Mouse (Mus musculus) CH12.LX (cell line): ENCODE data around the gene Henmt1. TPM values are rescaled to one million over a fixed set of nuclear protein-coding genes. Genes with fewer than 3 reads are reported as not detected.

Source experiments
- DNase-seq: peaks from one replicate; pipeline ENCODE4 v3.0.0-alpha.2; 2013; ENCODE audit errors: extremely low read depth
- H3K27ac ChIP-seq: 2 replicates; pipeline ENCODE4 v1.5.1; 2012; ENCODE audit warnings: low read depth, mild to moderate bottlenecking, control low read depth, moderate library complexity; ENCODE audit not compliant: insufficient read depth
- H3K27me3 ChIP-seq: replicated peaks from 2 replicates; pipeline ENCODE3; 2012; ENCODE audit warnings: inconsistent platforms
- H3K36me3 ChIP-seq, 2 experiments: replicated peaks in 1 of 2; 2 replicates each; pipeline versions ENCODE3 to v1.6.1; 2012; ENCODE audit warnings: inconsistent platforms in 1 of 2, low read length in 1 of 2, mild to moderate bottlenecking in 1 of 2, mixed read lengths in 1 of 2, moderate library complexity in 1 of 2; ENCODE audit not compliant: control insufficient read depth in 1 of 2, insufficient read depth in 1 of 2
- H3K4me1 ChIP-seq, 2 experiments: 2 replicates each; pipeline ENCODE4 v1.6.1; 2012; ENCODE audit warnings: inconsistent platforms in 1 of 2, moderate library complexity in 1 of 2; ENCODE audit not compliant: insufficient read depth in 2 of 2, control insufficient read depth in 1 of 2
- H3K4me2 ChIP-seq: 2 replicates; pipeline ENCODE4 v1.6.1; 2012; ENCODE audit warnings: low read depth, mild to moderate bottlenecking, control low read depth; ENCODE audit not compliant: poor library complexity, insufficient read depth, severe bottlenecking
- H3K4me3 ChIP-seq, 3 experiments: fragments of 150-350 bp in 1 of 3; sonication (generic) in 1 of 3; replicated peaks in 1 of 3; 2 replicates each; pipeline versions ENCODE3 to v1.5.1; 2011 to 2012; ENCODE audit warnings: low read depth in 2 of 3, low read length in 2 of 3, mild to moderate bottlenecking in 2 of 3, moderate library complexity in 2 of 3, control low read depth in 1 of 3, improper control_type of control experiment in 1 of 3, inconsistent platforms in 1 of 3, mixed read lengths in 1 of 3; ENCODE audit not compliant: poor library complexity in 1 of 3
- H3K79me2 ChIP-seq: replicated peaks from 2 replicates; pipeline ENCODE4 v1.6.1; 2012; ENCODE audit warnings: mild to moderate bottlenecking, moderate library complexity; ENCODE audit not compliant: control insufficient read depth, poor library complexity, insufficient read depth, severe bottlenecking; ENCODE audit errors: extremely low read depth
- H3K9ac ChIP-seq: 2 replicates; pipeline ENCODE4 v1.6.1; 2012; ENCODE audit warnings: low read depth, mild to moderate bottlenecking, control low read depth, moderate library complexity; ENCODE audit not compliant: insufficient read depth
- H3K9me3 ChIP-seq: replicated peaks from 2 replicates; pipeline ENCODE3; 2012; ENCODE audit warnings: low read length, inconsistent platforms, mixed read lengths
- CTCF ChIP-seq, 2 experiments: IDR thresholded peaks in 1 of 2; conservative IDR thresholded peaks in 1 of 2; 2 replicates each; pipeline ENCODE4 v1.5.1; 2011 to 2012; ENCODE audit warnings: low read depth in 2 of 2, low read length in 2 of 2, improper control_type of control experiment in 1 of 2, inconsistent platforms in 1 of 2, mild to moderate bottlenecking in 1 of 2, moderate library complexity in 1 of 2
- ELF1 ChIP-seq: IDR thresholded peaks from 2 replicates; pipeline ENCODE4 v1.6.1; 2014; ENCODE audit warnings: low read depth, mild to moderate bottlenecking, inconsistent platforms, low read length, improper control_type of control experiment
- EP300 ChIP-seq: IDR thresholded peaks from 2 replicates; pipeline ENCODE4 v1.6.1; 2011; ENCODE audit warnings: low read length, improper control_type of control experiment
- HCFC1 ChIP-seq: IDR thresholded peaks from 2 replicates; pipeline ENCODE4 v1.6.1; 2012; ENCODE audit warnings: low read depth, mild to moderate bottlenecking, inconsistent platforms, low read length, improper control_type of control experiment
- IRF4 ChIP-seq: IDR thresholded peaks from 2 replicates; pipeline ENCODE4 v1.6.1; 2014; ENCODE audit warnings: low read depth, mild to moderate bottlenecking, inconsistent platforms, low read length, improper control_type of control experiment
- JUN ChIP-seq: IDR thresholded peaks from 2 replicates; pipeline ENCODE4 v1.6.1; 2011; ENCODE audit warnings: low read depth, mild to moderate bottlenecking, low read length, improper control_type of control experiment, moderate library complexity; ENCODE audit not compliant: insufficient read depth
- MEF2A ChIP-seq: IDR thresholded peaks from 2 replicates; pipeline ENCODE4 v1.6.1; 2014; ENCODE audit warnings: low read depth, mild to moderate bottlenecking, inconsistent platforms, low read length, improper control_type of control experiment, borderline replicate concordance
- NELFE ChIP-seq: IDR thresholded peaks from 2 replicates; pipeline ENCODE4 v1.6.1; 2011; ENCODE audit warnings: low read depth, low read length, improper control_type of control experiment
- NRF1 ChIP-seq: IDR thresholded peaks from 2 replicates; pipeline ENCODE4 v1.6.1; 2014; ENCODE audit warnings: low read depth, mild to moderate bottlenecking, inconsistent platforms, low read length, improper control_type of control experiment, moderate library complexity
- PAX5 ChIP-seq: IDR thresholded peaks from 2 replicates; pipeline ENCODE4 v1.6.1; 2012; ENCODE audit warnings: low read length, inconsistent platforms, mixed read lengths
- POLR2AphosphoS2 ChIP-seq: IDR thresholded peaks from 2 replicates; pipeline ENCODE4 v1.6.1; 2011; ENCODE audit warnings: low read depth, low read length, improper control_type of control experiment
- RCOR1 ChIP-seq: conservative IDR thresholded peaks from 2 replicates; pipeline ENCODE4 v1.6.1; 2012; ENCODE audit warnings: low read depth, mild to moderate bottlenecking, inconsistent platforms, low read length, improper control_type of control experiment
- SMC3 ChIP-seq: IDR thresholded peaks from 2 replicates; pipeline ENCODE4 v1.6.1; 2011; ENCODE audit warnings: low read depth, low read length, improper control_type of control experiment
- TCF12 ChIP-seq: IDR thresholded peaks from 2 replicates; pipeline ENCODE4 v1.6.1; 2014; ENCODE audit warnings: low read depth, mild to moderate bottlenecking, inconsistent platforms, low read length, improper control_type of control experiment
- UBTF ChIP-seq: IDR thresholded peaks from 2 replicates; pipeline ENCODE4 v1.6.1; 2012; ENCODE audit warnings: low read depth, mild to moderate bottlenecking, inconsistent platforms, low read length, improper control_type of control experiment, moderate library complexity
- ZKSCAN1 ChIP-seq: IDR thresholded peaks from 2 replicates; pipeline ENCODE4 v1.6.1; 2012; ENCODE audit warnings: low read depth, inconsistent platforms, low read length, improper control_type of control experiment, borderline replicate concordance
- ZMIZ1 ChIP-seq: IDR thresholded peaks from 2 replicates; pipeline ENCODE4 v1.6.1; 2012; ENCODE audit warnings: low read depth, mild to moderate bottlenecking, inconsistent platforms, low read length, improper control_type of control experiment
- dilution Hi-C: fragments of 300-500 bp; cut with MboI; formaldehyde crosslinking; loops from 2 replicates; pipeline ENCODE4 v1.14.3; 2020; ENCODE audit warnings: low sequenced_read_pairs; ENCODE audit not compliant: extremely low pct_unique_long_range_greater_than_20kb, extremely low pct_ligation_motif_present
- in situ Hi-C: fragments of 300-500 bp; cut with MboI; formaldehyde crosslinking; loops from 3 replicates; pipeline ENCODE4 v1.14.3; 2019; ENCODE audit warnings: low sequenced_read_pairs, low pct_ligation_motif_present, low pct_unique_long_range_greater_than_20kb, mixed read lengths
- polyA plus RNA-seq: library from polyadenylated mRNA; unstranded; fragments of >175 nt; gene quantifications from 2 replicates; pipeline ENCODE4 v1.2.1, GENCODE M21; 2012; ENCODE audit warnings: low read depth; ENCODE audit not compliant: insufficient read length
- total RNA-seq, 2 experiments: library from RNA; depleted of rRNA; stranded (reverse); fragments of 300-350 nt in 1 of 2; fragments of >200 nt in 1 of 2; gene quantifications; 2 replicates each; pipeline ENCODE4 v1.2.3; 2012 to 2014

Henmt1 gene
- total RNA-seq (2012; rRNA removed), result not detected in 2 replicates
- not detected in 2 replicates for total RNA-seq (2014; rRNA removed)
- 0.45 TPM in 1 of 2 replicates, not detected in the other for polyA plus RNA-seq

DNA sequence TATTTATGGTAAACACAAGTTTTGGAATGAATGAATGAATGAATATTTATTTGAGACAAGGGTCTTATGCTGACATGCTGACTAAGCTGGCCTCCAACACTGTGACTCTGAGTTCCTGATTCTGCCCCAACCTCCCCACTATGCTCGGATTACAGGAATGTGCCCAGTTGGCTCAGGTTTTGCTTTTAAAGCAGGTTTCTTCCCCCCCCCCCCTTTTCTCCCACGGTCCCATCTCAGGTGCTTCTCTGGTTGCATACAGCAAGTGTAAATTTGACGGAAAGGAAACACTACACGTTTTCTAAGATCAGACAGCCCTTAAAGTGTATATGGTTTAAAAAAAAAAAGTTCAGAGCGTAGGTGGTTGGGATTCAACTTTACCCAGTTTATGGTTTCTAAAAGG lies at the start of gene Henmt1:
TSS of gene Henmt1 (plus strand) at position 301 of the 400 bp plus-strand sequence.
- Histone ChIP-seq H3K9me3 (peaks cover 9% of the 10 kb centered on the region), H3K4me1 (no peaks in the 10 kb centered on the region), H3K79me2 (no peaks in the 10 kb centered on the region), H3K9ac (no peak within 1 kb of the TSS), H3K27ac (no peak within 1 kb of the TSS), H3K4me3 (no peak within 1 kb of the TSS), H3K36me3 (no peaks in the 10 kb centered on the region), H3K27me3 (no peaks in the 10 kb centered on the region), H3K4me2 (no peak within 1 kb of the TSS)
- dilution Hi-C loops (no loop called here), in situ Hi-C loops (no loop called here)
- no peak for TF ChIP-seq SMC3
- no peak for TF ChIP-seq ZKSCAN1
- TF ChIP-seq UBTF, result no peak
- TF ChIP-seq HCFC1, result no peak
- no peak for TF ChIP-seq CTCF (conservative IDR thresholded peaks at IDR 0.05 in 1 of 2, IDR thresholded peaks at IDR 0.05 in 1 of 2; ENCODE audit: low read depth in 2 of 2, low read length in 2 of 2)
- no peak for TF ChIP-seq TCF12
- no peak for TF ChIP-seq PAX5
- TF ChIP-seq RCOR1, result no peak
- no peak for TF ChIP-seq POLR2AphosphoS2
- TF ChIP-seq JUN, result no peak
- TF ChIP-seq ELF1, result no peak
- no peak for TF ChIP-seq EP300
- no peak for DNase-seq

DNA sequence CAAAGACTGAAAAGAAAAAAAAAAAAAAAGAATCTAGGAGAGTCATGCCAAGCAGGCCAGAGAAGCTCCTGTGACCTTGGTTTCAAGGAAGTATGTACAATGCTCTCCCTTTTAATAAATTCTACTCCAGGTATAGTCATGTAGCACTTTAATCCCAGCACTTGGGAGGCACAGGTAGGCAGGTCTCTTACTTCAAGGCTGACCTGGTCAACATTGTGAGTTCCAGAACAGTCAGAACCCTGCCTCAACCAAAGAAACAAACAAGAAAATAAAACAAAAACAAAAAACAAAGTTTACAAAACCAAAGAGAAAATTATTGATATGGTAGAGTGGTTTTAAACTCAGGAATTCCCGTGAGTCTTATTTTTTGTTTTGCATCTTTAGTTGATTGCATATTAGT lies 49.8 kb upstream of the Henmt1 start, which contains the start of gene Fndc7:
TSS of gene Fndc7 (minus strand) at position 101 of the 400 bp plus-strand sequence.
- in situ Hi-C loops, result no loop called here
- no peaks in the 10 kb centered on the region for H3K36me3 ChIP-seq
- H3K4me3 ChIP-seq, result no peak within 1 kb of the TSS
- dilution Hi-C loops, result no loop called here
- DNase-seq, result no peak
- peaks cover 13 to 42% of the 10 kb centered on the region in 2 experiments for H3K4me1 ChIP-seq
- TF ChIP-seq IRF4, result no peak
- TF ChIP-seq SMC3, result no peak
- TF ChIP-seq MEF2A, result no peak
- no peak for TF ChIP-seq ZMIZ1
- TF ChIP-seq NELFE, result no peak
- TF ChIP-seq NRF1, result no peak
- TF ChIP-seq, all 38 proteins: peak for 0
- Histone ChIP-seq H3K27ac (no peak within 1 kb of the TSS), H3K79me2 (no peaks in the 10 kb centered on the region), H3K4me2 (peak within 1 kb of the TSS; percentile 10; the same call in 1 of the 2 replicates), H3K9ac (no peak within 1 kb of the TSS), H3K9me3 (no peaks in the 10 kb centered on the region), H3K27me3 (no peaks in the 10 kb centered on the region)
